In the genomic region with DNA sequence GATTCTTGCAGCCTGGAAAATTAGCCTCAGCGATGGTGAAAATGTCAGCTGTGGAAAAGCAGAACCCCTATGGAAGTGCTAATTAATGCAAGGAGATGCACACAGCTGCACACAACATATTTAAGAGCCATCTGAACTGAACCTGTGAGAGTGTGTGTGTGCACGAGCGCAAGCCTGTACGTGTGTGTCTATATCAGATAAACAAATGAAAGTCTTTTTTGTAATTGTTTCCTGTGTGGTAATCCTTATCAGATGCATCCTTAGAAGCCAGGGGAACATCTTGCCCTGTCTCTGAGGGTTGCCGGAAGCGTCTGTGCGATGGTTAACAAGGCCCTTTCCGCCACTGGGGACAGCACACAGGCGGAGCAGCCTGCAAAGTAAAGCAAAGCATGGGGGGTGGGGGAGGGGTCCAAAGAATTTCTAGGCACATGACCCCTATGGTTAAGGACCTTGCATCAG, we compare ENCODE assay signal across 9 mouse cellular contexts.
DNase-seq lines count a peak whose midpoint lies in the region; ATAC-seq lines count a peak whose summit lies in the region.
"Had no signal": no experiment of that assay in that cellular context is flagged by ENCODE, and none has a peak within 500 bp of the region (broad histone marks: within the 10 kb centered on the region; RNA-seq: fewer than 3 reads in every experiment).

No protein-coding gene starts in this region.

- no peak overlapping the region for H3K27ac ChIP-seq in kidney, embryonic 15.5 days
- H3K27ac ChIP-seq in hindbrain, embryonic 16.5 days (ENCODE audit: low read depth, low read length), result no peak overlapping the region
- H3K27ac ChIP-seq in stomach, embryonic 16.5 days (ENCODE audit: low read length), result no peak overlapping the region

- H3K27me3 ChIP-seq in kidney, embryonic 15.5 days, result no peaks in the 10 kb centered on the region
- H3K27me3 ChIP-seq in hindbrain, embryonic 16.5 days (replicated peaks; ENCODE audit: control insufficient read depth, insufficient read depth, low read length), result no peaks in the 10 kb centered on the region
- H3K27me3 ChIP-seq in stomach, embryonic 16.5 days (ENCODE audit: control insufficient read depth, insufficient read depth, low read length), result no peaks in the 10 kb centered on the region

- peaks cover 19% of the 10 kb centered on the region for H3K4me1 ChIP-seq in kidney, embryonic 15.5 days
- H3K4me1 ChIP-seq in hindbrain, embryonic 16.5 days (ENCODE audit: control insufficient read depth, insufficient read depth, low read depth, low read length), result peaks cover 11% of the 10 kb centered on the region
- H3K4me1 ChIP-seq in stomach, embryonic 16.5 days (ENCODE audit: control insufficient read depth, insufficient read depth, low read length), result peaks cover 7% of the 10 kb centered on the region

- no peak for DNase-seq in kidney, postnatal 25 days
- peak; percentile 58 for DNase-seq in c-Kit-positive CD71-negative TER-119-negative erythroid progenitor cells, embryonic 14.5 days (ENCODE audit: low read depth)
- no peak for DNase-seq in left cerebral cortex, adult 9 months (ENCODE audit: low spot score in 2 of 2)
- DNase-seq in layer of hippocampus, postnatal 14 days (ENCODE audit: low spot score in 2 of 2), result no peak
- DNase-seq in cerebellum, adult 11-12 months, result no peak

- H3K9me3 ChIP-seq in kidney, embryonic 15.5 days (replicated peaks), result no peaks in the 10 kb centered on the region
- H3K9me3 ChIP-seq in hindbrain, embryonic 16.5 days (ENCODE audit: control insufficient read depth, low read length), result no peaks in the 10 kb centered on the region
- H3K9me3 ChIP-seq in stomach, embryonic 16.5 days (replicated peaks; ENCODE audit: control insufficient read depth, low read length), result no peaks in the 10 kb centered on the region
- H3K9me3 ChIP-seq: megakaryocyte, embryonic 14.5 days had no signal

- WGBS in kidney, embryonic 15.5 days, result 47% methylated on average over 9 of the region's 9 CpGs
- 39% methylated on average over 9 of the region's 9 CpGs for WGBS in hindbrain, embryonic 16.5 days
- WGBS in stomach, embryonic 16.5 days, result 41% methylated on average over 9 of the region's 9 CpGs

- H3K36me3 ChIP-seq in kidney, embryonic 15.5 days, result no peaks in the 10 kb centered on the region
- H3K36me3 ChIP-seq in hindbrain, embryonic 16.5 days (ENCODE audit: control insufficient read depth, insufficient read depth, low read length), result no peaks in the 10 kb centered on the region
- H3K36me3 ChIP-seq in stomach, embryonic 16.5 days (ENCODE audit: control insufficient read depth, insufficient read depth, low read length), result no peaks in the 10 kb centered on the region

- 0 out of 2 replicates have a peak, but pooled peaks have one; percentile 22 for ATAC-seq in kidney, embryonic 15.5 days (replicated peaks; ENCODE audit: low FRiP score)
- ATAC-seq in hindbrain, embryonic 16.5 days, result peak; percentile 67
- ATAC-seq in stomach, embryonic 16.5 days (ENCODE audit: insufficient read depth, low FRiP score), result 0 out of 2 replicates have a peak, but pooled peaks have one; percentile 20

- H3K4me3 ChIP-seq in kidney, embryonic 15.5 days (replicated peaks), result no peak overlapping the region
- no peak overlapping the region for H3K4me3 ChIP-seq in hindbrain, embryonic 16.5 days (ENCODE audit: low read length)
- H3K4me3 ChIP-seq in stomach, embryonic 16.5 days (replicated peaks; ENCODE audit: low read length), result no peak overlapping the region
- H3K4me3 ChIP-seq: megakaryocyte, embryonic 14.5 days had no signal

- H3K9ac ChIP-seq in kidney, embryonic 15.5 days, result no peak overlapping the region
- H3K9ac ChIP-seq in hindbrain, embryonic 16.5 days (ENCODE audit: low read depth, low read length), result no peak overlapping the region
- H3K9ac ChIP-seq in stomach, embryonic 16.5 days (ENCODE audit: low read length), result no peak overlapping the region

- no peak overlapping the region for H3K4me2 ChIP-seq in kidney, embryonic 15.5 days
- no peak overlapping the region for H3K4me2 ChIP-seq in hindbrain, embryonic 16.5 days (ENCODE audit: low read length)
- H3K4me2 ChIP-seq in stomach, embryonic 16.5 days (ENCODE audit: low read depth, low read length), result no peak overlapping the region
